Mouse (Mus musculus): ENCODE data around the gene Steap3. TPM values are rescaled to one million over a fixed set of nuclear protein-coding genes. Genes with fewer than 3 reads are reported as not detected.
"Not testable (repeated sequence)": the region's sequence is repeated elsewhere in the genome, so short reads cannot be mapped to it uniquely, and the experiment has no call there.

The Steap3 gene
- 1 to 10 TPM; 6.2 to 6.8 TPM for total RNA-seq (2021)
- long read RNA-seq, experiment 1, partial matches to known transcripts: 0 of 4 reads
- long read RNA-seq, experiment 1, other reads (novel, unspliced or antisense): 2 of 4 reads
- long read RNA-seq, experiment 2, transcript Steap3-202 (5 exons, 2,752 nt): major isoform, 7 of 7 reads
- long read RNA-seq, experiment 2, partial matches to known transcripts: 0 of 7 reads
- long read RNA-seq, experiment 2, other reads (novel, unspliced or antisense): 0 of 7 reads

- no peak for TF ChIP-seq CTCF (conservative IDR thresholded peaks at IDR 0.05)
- no peak for DNase-seq (ENCODE audit: low spot score in 2 of 2)
- no peak within 1 kb of the TSS for H3K4me3 ChIP-seq
- H3K27ac ChIP-seq: no peak within 1 kb of the TSS
These were observed at the start of gene Steap3 for GRCm38 (mm10) chr1:120272605-120273004. TSS of gene Steap3 (minus strand) at chr1:120272705.

DNA sequence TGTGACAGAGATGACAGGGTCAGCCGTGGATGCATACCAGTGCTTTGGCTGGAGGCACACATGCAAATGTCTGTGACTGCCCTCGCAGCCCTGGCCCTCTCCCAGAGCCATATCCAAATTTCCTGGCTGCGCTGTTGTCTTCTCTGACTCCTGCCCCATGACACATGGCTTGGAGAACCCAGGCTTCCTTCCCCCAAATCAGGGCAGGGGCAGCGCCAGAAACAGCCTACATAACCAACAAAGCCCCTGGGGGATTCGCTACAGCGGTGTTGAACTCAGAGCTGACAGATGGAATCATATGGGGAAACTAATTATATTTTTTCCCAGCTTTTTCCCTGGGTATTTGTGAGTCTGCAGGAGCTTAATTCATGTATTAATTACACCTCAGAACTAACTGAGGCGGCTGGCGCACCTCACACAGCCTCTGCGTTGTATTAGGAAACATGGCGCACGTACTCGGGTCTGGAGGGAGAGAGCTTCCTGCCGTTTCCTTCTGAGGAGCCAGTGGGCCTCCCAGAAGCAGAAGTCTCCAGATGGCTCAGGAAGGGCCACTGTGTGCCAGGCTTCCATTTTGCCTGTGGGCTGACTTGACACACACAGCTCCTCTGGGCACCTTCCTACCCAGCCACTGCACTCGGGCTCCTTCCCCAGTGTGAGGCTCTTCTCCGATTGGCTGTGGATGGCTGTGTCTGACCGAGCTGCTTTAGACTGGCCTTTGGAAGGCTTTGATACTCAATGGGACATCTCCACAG lies 48.9 kb upstream of the Steap3 start:
- no peak for DNase-seq (ENCODE audit: low spot score in 2 of 2)
- Histone ChIP-seq H3K27ac (peak overlapping the region; percentile 74), H3K4me3 (no peak overlapping the region)
- no peak for TF ChIP-seq CTCF (conservative IDR thresholded peaks at IDR 0.05)

GRCm38 (mm10) chr1:120305801-120306200 lies 33.3 kb upstream of the Steap3 start:
- TF ChIP-seq CTCF (conservative IDR thresholded peaks at IDR 0.05): no peak
- Histone ChIP-seq H3K4me3 (no peak overlapping the region), H3K27ac (no peak overlapping the region)
- no peak for DNase-seq (ENCODE audit: low spot score in 2 of 2)

DNA sequence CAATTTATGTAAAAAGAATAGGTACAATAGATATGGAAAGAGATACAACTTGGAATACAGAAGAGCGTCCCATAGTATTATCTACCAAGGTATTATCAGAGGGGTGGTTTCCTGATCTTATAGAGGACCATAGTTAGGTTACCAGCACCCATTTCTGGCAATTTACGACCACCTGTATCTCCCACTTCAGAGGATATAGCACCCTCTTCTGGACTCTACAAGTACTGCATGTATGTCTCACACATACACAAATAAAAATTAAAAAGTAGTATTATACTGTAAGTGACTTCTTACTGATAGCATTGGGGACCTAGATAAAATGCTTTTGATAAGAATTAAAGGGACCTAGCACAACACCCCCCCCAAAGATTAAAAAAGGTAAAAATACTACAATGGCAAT lies 24.4 kb upstream of the Steap3 start:
- peak; percentile 61 for TF ChIP-seq CTCF (conservative IDR thresholded peaks at IDR 0.05)
- DNase-seq (ENCODE audit: low spot score in 2 of 2): no peak
- H3K4me3 ChIP-seq: no peak overlapping the region
- no peak overlapping the region for H3K27ac ChIP-seq

- no peak for DNase-seq (ENCODE audit: low spot score in 2 of 2)
- no peak overlapping the region for H3K27ac ChIP-seq
- no peak for TF ChIP-seq CTCF (conservative IDR thresholded peaks at IDR 0.05)
- no peak overlapping the region for H3K4me3 ChIP-seq
These were observed 21.3 kb upstream of the Steap3 start for GRCm38 (mm10) chr1:120293803-120294202.

- DNase-seq (ENCODE audit: low spot score in 2 of 2): no peak
- Histone ChIP-seq H3K4me3 (no peak overlapping the region), H3K27ac (no peak overlapping the region)
- TF ChIP-seq CTCF (conservative IDR thresholded peaks at IDR 0.05): no peak
These were observed 19.2 kb upstream of the Steap3 start for GRCm38 (mm10) chr1:120291709-120292108.

- no peak overlapping the region for H3K27ac ChIP-seq
- no peak overlapping the region for H3K4me3 ChIP-seq
- no peak for DNase-seq (ENCODE audit: low spot score in 2 of 2)
- TF ChIP-seq CTCF (conservative IDR thresholded peaks at IDR 0.05): peak; percentile 66
These were observed 17.3 kb upstream of the Steap3 start for GRCm38 (mm10) chr1:120289843-120290242.

DNA sequence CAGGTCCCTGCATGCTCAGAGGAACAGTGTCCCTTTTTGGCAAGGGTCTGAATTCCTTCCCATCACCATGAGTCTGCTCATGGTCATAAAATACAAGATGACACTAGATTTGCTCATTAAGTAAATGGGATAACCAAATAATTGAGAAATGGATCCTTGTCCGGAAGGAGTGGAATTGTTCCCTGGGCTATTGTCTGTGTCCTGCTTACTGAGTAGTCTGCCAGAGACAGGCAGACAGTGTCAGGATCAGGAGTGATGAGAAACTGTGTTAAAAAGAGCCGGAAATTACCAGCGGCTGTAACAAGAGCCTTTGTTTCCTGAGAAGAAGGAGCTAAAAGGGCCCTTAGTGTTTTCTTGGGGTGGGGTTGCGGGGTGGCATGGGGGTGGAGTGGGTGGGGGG lies 15.2 kb upstream of the Steap3 start:
- no peak overlapping the region for H3K4me3 ChIP-seq
- no peak for DNase-seq (ENCODE audit: low spot score in 2 of 2)
- H3K27ac ChIP-seq: no peak overlapping the region
- TF ChIP-seq CTCF (conservative IDR thresholded peaks at IDR 0.05): no peak

DNA sequence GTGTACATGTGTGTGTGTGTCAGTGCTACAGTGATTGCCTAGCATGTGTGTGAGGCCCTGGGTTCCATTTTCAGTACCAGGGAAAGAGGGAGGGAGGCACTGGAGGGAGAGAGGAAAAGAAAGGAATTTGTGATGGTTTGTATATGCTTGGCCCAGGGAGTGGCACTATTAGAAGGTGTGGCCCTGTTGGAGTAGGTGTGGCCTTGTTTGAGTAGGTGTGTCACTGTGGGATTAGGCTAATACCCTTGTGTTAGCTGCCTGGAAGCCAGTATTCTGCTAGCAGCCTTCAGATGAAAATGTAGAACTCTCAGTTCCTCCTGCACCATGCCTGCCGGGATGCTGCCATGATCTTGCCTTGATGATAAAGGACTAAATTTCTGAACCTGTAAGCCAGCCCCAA lies 3.6 kb upstream of the Steap3 start:
- DNase-seq (ENCODE audit: low spot score in 2 of 2); H3K4me3 ChIP-seq; H3K27ac ChIP-seq: not testable (repeated sequence)

GRCm38 (mm10) chr1:120275224-120275623 lies 2.7 kb upstream of the Steap3 start:
- no peak overlapping the region for H3K27ac ChIP-seq
- no peak overlapping the region for H3K4me3 ChIP-seq
- DNase-seq (ENCODE audit: low spot score in 2 of 2): no peak
- TF ChIP-seq CTCF (conservative IDR thresholded peaks at IDR 0.05): no peak

- no peak for DNase-seq (ENCODE audit: low spot score in 2 of 2)
- H3K4me3 ChIP-seq: no peak overlapping the region
- TF ChIP-seq CTCF (conservative IDR thresholded peaks at IDR 0.05): no peak
- no peak overlapping the region for H3K27ac ChIP-seq
These were observed 1.6 kb downstream of the Steap3 start for GRCm38 (mm10) chr1:120270882-120271281.

- no peak for TF ChIP-seq CTCF (conservative IDR thresholded peaks at IDR 0.05)
- no peak overlapping the region for H3K4me3 ChIP-seq
- DNase-seq (ENCODE audit: low spot score in 2 of 2): no peak
- H3K27ac ChIP-seq: no peak overlapping the region
These were observed 2.4 kb downstream of the Steap3 start for GRCm38 (mm10) chr1:120270115-120270514.

- H3K27ac ChIP-seq: no peak overlapping the region
- no peak for TF ChIP-seq CTCF (conservative IDR thresholded peaks at IDR 0.05)
- no peak overlapping the region for H3K4me3 ChIP-seq
- no peak for DNase-seq (ENCODE audit: low spot score in 2 of 2)
These were observed 4.9 kb downstream of the Steap3 start for GRCm38 (mm10) chr1:120267631-120268030.

GRCm38 (mm10) chr1:120266460-120266859 lies 6.0 kb downstream of the Steap3 start:
- TF ChIP-seq CTCF (conservative IDR thresholded peaks at IDR 0.05): no peak
- H3K27ac ChIP-seq: no peak overlapping the region

More at GRCm38 (mm10) chr1:120266460-120266859, 6.0 kb downstream of the Steap3 start:
- no peak for DNase-seq (ENCODE audit: low spot score in 2 of 2)
- H3K4me3 ChIP-seq: no peak overlapping the region

All from layer of hippocampus, adult 2 months (tissue).